Mouse (Mus musculus) bone marrow macrophage, adult 2 months (primary cell): Measurements from ENCODE around the gene Itgb1bp1. TPM values are rescaled to one million over a fixed set of nuclear protein-coding genes. Genes with fewer than 3 reads are reported as not detected.

ENCODE experiments used
- H3K27ac ChIP-seq: 2 replicates; pipeline ENCODE4 v1.5.1; 2012; ENCODE audit warnings: low read depth, low read length; ENCODE audit not compliant: insufficient read depth
- H3K4me1 ChIP-seq: 2 replicates; pipeline ENCODE4 v1.6.1; 2012; ENCODE audit warnings: low read length; ENCODE audit not compliant: control insufficient read depth, insufficient read depth
- H3K4me3 ChIP-seq: 2 replicates; pipeline ENCODE4 v1.5.1; 2012; ENCODE audit warnings: mild to moderate bottlenecking, low read length, moderate library complexity; ENCODE audit not compliant: insufficient read depth
- CTCF ChIP-seq: IDR thresholded peaks from 2 replicates; pipeline ENCODE4 v1.5.1; 2012; ENCODE audit warnings: low read depth, mild to moderate bottlenecking, low read length, moderate library complexity
- POLR2A ChIP-seq: IDR thresholded peaks from 2 replicates; pipeline ENCODE4 v1.6.1; 2012; ENCODE audit warnings: mild to moderate bottlenecking, low read depth, low read length, borderline replicate concordance
- polyA plus RNA-seq: library from polyadenylated mRNA; stranded (reverse); fragments of >200 nt; gene quantifications from 2 replicates; pipeline ENCODE4 v1.2.4, GENCODE M21; 2012; ENCODE audit not compliant: missing spikeins, insufficient read depth, insufficient read length

The Itgb1bp1 gene
- polyA plus RNA-seq, 1 experiment = 39.4 TPM

DNA sequence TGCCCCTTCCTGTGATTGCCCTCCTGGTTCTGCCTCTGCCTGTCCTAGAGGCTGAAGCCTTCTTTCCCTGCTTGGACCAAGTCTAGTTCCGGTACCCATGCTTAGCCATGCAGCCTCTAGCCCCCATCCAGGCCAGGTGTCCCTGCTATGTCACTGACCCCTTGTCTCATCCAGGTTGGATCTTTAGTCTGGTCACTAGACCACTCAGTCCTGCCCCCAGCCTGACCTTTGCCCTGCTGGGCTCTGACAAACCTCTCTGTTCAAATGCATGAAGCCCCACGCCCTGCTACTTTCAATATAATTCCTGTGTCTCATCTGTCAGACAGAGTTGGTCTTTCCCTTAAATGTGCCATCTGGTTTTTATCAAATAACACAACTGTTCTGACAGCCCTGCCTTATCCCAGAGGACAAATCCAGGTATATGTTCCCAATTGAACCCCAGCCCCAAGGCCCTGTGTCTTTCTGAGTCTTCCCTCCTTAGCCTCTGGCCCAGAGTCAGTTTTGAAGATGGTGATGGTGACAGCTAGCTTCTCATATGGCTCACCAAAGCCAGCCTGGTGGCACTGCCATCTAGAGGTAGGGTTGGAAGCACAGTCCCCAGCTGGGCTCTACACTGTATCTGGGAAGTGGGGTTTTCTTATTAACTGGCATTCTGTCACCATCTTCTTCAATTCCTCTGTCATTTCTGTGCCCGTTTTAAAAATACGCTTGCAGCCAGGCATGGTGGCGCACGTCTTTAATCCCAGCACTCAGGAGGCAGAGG, 25.4 kb downstream of the Itgb1bp1 start:
- peaks cover 10% of the 10 kb centered on the region for H3K4me1 ChIP-seq
- H3K4me3 ChIP-seq = no peak overlapping the region
- 0 out of 2 replicates have a peak, but pooled peaks have one; percentile 17 for TF ChIP-seq CTCF
- TF ChIP-seq POLR2A = no peak
- no peak overlapping the region for H3K27ac ChIP-seq

DNA sequence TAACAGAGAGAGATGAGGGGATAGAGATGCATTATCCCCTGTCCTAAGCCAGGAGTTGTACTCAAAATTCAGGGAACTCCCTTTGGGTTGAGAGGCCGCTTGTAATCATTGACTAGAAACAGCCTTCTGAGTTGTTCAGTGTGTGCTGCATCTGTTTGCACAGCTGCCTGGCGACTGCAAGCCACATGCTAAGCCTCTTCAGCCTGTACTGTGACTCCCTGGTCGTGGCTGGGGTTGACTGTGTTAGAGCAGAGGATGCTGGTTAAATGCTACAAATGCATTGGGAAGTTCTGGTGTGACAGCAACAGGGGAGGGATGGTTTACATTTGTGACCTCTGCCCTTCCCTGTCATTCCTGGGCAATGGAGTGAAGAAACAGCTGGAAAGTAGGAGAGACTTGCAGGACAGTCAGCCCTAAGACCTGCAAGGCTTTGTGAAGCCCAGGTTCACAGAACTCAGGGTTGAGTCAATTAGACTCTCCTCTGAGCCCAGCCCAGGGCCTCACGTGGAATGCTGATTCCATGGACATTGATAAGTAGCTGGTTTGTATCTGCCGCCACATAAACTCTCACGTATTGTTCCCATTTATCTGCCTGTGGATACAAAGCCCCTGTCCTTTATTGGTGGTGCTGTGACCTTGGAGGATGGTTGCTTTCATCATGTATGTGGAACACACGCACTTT, 38.2 kb downstream of the Itgb1bp1 start:
- H3K27ac ChIP-seq = no peak overlapping the region
- no peak for TF ChIP-seq POLR2A
- TF ChIP-seq CTCF = no peak

GRCm38 (mm10) chr12:21244375-21244960, 41.6 kb downstream of the Itgb1bp1 start:
- no peak for TF ChIP-seq POLR2A
- no peak for TF ChIP-seq CTCF
- Histone ChIP-seq H3K4me3 (no peak overlapping the region), H3K27ac (no peak overlapping the region), H3K4me1 (no peaks in the 10 kb centered on the region)

More for the DNA sequence above, 38.2 kb downstream of the Itgb1bp1 start:
- Histone ChIP-seq H3K4me1 (no peaks in the 10 kb centered on the region), H3K4me3 (no peak overlapping the region)

GRCm38 (mm10) chr12:21241965-21242364, 44.1 kb downstream of the Itgb1bp1 start:
- Histone ChIP-seq H3K4me3 (no peak overlapping the region), H3K27ac (no peak overlapping the region), H3K4me1 (no peaks in the 10 kb centered on the region)
- TF ChIP-seq POLR2A = no peak
- TF ChIP-seq CTCF = no peak

DNA sequence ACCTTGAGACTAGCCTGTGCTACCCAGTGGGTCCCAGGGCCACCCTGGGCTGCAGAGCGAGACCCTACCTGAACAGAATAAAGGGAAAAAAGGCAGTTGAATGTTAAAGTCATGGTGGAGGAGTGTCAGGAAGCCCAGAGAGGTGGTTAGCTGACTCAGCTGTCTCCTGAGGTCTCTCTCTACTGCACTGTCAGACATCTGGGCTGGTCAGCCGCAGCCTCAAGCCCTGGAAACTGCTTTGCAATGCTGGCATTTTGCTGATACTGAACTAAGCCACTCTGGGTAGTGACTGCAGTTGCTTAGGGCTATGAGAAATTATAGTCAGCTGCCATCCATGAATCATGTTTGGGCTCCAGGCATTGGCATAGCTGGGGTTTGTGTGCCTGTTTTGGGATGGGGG, 51.5 kb downstream of the Itgb1bp1 start:
- Histone ChIP-seq H3K4me1 (no peaks in the 10 kb centered on the region), H3K27ac (no peak overlapping the region), H3K4me3 (no peak overlapping the region)
- TF ChIP-seq CTCF = no peak
- TF ChIP-seq POLR2A = no peak

DNA sequence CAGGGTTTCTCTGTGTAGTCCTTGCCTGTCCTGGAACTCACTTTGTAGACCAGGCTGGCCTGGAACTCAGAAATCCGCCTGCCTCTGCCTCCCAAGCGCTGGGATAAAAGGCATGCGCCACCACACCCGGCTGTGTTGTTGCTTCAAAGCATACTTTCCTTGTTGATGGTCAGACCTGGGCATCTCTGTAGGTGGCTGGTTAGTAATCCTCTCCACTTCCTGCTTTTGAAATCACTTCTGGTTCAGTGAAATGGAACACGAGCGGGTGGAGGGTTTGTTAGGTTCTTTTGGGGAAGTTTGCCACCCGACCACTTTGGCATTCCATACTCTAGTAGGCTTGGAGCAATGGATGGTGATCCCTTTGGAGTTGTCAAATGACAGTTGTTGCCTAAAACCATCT, 52.4 kb downstream of the Itgb1bp1 start:
- H3K27ac ChIP-seq = no peak overlapping the region
- no peaks in the 10 kb centered on the region for H3K4me1 ChIP-seq
- H3K4me3 ChIP-seq = no peak overlapping the region
- TF ChIP-seq CTCF (no peak), POLR2A (no peak)

GRCm38 (mm10) chr12:21229076-21229918, 56.8 kb downstream of the Itgb1bp1 start:
- H3K27ac ChIP-seq = no peak overlapping the region
- TF ChIP-seq CTCF (no peak), POLR2A (no peak)
- H3K4me1 ChIP-seq = no peaks in the 10 kb centered on the region
- H3K4me3 ChIP-seq = no peak overlapping the region

DNA sequence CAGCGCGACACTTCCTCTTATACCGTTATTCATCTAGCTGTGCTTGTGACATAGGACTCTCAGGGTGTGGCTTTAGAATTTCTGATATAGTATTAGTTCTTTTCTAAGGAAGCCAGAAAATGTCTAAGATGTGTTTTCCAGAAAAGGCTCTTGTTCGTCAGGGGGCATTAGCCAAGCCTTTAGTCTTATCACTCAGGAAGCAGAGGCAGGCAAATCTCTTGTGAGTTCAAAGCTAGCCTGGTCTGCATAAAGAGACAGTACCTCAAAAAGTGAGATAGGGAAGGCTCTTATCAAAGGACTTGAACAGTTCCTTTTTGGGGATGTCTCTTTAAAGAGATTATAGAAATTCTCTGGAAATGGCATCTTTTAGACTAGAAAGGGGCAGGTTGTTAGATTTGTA, 57.4 kb downstream of the Itgb1bp1 start:
- Histone ChIP-seq H3K4me1 (no peaks in the 10 kb centered on the region), H3K27ac (no peak overlapping the region), H3K4me3 (no peak overlapping the region)
- TF ChIP-seq POLR2A (no peak), CTCF (no peak)

GRCm38 (mm10) chr12:21227076-21227980, 58.8 kb downstream of the Itgb1bp1 start:
- no peak for TF ChIP-seq POLR2A
- no peak for TF ChIP-seq CTCF
- no peak overlapping the region for H3K27ac ChIP-seq
- no peaks in the 10 kb centered on the region for H3K4me1 ChIP-seq
- no peak overlapping the region for H3K4me3 ChIP-seq
